Mouse (Mus musculus) telencephalon, adult 2 months (tissue): ENCODE measurements around the gene Lelp1.

Experiments used
- DNase-seq: peaks from one replicate; pipeline ENCODE4 v3.0.0-alpha.2; 2011; ENCODE audit warnings: low read depth, low spot score

Lelp1 gene

DNA sequence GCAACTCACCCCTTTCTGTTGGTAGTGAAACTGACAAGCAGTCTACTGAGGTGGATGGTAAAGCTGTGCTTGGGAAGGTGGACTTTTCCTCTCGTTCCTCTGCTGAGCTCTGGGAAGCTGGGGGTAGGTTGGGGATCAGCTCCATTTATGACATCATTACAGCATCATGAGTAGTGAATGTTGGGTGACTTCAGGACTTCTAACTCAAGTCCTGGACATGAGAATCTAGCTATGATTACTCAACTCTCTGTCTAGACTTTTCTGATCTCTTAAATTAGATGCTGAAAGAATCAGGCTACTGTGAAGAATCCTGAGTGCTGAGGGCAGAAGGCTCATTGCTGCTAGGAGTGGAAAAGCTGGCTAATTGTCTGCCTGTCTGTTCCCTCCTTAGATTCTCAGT, at the start of gene Lelp1:
TSS of gene Lelp1 (minus strand) at position 101 of the 400 bp plus-strand sequence.
- no peak for DNase-seq

DNA sequence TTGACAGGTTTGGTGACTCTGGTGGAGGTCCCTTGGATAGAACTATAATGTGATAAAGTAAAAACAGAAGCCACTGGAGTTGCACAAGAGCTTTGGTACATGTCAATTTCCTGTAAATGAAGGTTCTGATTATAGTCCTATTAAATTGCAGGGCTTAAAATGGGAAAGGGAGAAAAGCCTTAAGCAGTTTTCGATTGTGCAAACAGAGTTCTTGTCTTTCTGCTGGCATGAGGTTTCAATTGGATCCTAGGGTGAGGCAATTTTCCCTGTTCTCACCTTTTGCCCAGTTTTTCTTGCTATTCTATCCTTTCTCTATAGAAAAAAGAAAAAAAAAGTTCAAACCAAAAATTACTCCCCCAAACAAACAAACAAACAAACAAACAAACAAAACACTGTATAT, 34.3 kb upstream of the Lelp1 start:
- no peak for DNase-seq

GRCm38 (mm10) chr3:92169847-92170246, 27.3 kb upstream of the Lelp1 start:
- no peak for DNase-seq

DNA sequence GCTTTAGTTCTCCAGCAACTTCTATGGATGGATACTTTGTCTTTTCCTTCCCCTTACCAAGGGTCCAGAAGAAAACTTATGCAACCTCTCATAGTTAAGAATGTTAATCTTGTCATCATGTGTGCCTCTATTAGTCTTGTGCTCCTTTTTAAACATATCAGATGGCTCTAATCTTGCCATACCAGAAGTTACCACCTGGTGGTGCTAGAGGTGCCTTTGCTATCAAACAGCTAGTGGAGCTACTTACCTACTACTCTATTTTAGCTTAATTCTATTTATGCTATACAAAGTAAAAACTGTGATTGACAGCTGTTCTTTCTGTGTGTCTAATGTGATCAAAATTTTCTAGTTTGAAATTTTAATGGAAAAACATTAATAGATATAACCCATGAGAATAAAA, 10.8 kb upstream of the Lelp1 start:
- DNase-seq, result peak; percentile 34

DNA sequence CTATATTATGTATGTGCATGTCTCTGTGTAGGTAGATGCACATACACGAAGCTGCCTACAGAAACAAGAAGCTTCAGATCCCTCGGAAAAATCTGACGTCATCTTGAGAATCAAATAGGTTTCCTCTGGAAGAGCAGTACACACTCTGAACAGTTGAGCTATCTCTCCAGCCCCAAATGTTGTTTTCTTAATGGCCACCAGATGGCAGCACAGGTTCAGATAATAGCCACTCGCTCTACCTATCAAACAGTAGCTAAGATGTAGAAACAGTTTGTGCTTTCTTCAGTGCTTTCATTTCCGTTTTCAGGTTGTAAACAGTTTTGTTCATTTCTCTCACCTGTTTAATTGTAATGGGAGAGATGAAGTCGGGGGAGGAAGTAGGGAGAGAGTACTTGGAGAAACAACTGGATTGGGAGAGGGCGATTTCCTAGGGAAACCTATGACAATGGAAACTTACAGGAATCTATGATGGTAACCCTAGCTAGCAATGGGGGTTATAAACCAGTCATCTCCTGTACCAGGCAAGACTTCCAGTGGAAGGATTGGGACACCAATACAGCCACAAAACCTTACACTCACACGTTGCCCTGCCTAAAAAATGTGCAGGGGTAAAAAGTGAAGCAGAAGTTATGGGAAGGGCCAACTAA, 8.2 kb upstream of the Lelp1 start:
- DNase-seq, result peak; percentile 36

GRCm38 (mm10) chr3:92147913-92148312, 5.4 kb upstream of the Lelp1 start:
- no peak for DNase-seq

GRCm38 (mm10) chr3:92147420-92147819, 4.9 kb upstream of the Lelp1 start:
- no peak for DNase-seq

- no peak for DNase-seq
Measured at GRCm38 (mm10) chr3:92123847-92124246, 18.7 kb downstream of the Lelp1 start, which contains the start of gene Prr9. TSS of gene Prr9 (minus strand) at chr3:92123947.

- DNase-seq, result no peak
Measured at GRCm38 (mm10) chr3:92120902-92121301, 21.6 kb downstream of the Lelp1 start.

DNA sequence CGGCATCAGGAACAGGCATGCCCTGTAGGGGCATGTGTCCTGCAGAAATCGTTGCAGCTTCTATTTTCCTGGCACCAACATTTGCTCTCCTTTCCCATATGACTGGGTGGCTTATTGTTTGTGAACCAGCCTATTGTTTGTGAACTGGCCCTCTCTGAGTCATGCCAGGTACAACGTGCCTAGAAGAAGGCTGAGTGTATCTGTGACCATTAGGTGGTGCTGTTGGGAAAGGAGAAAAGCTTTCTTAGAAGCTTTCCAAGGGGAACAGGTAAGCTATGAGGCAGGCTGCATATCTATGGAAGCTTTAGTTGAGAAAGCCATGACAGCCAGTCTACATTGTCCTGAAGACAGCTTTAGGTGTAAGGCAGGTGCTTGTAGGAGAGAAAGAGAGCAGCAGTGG, 24.6 kb downstream of the Lelp1 start:
- DNase-seq, result peak; percentile 11

DNA sequence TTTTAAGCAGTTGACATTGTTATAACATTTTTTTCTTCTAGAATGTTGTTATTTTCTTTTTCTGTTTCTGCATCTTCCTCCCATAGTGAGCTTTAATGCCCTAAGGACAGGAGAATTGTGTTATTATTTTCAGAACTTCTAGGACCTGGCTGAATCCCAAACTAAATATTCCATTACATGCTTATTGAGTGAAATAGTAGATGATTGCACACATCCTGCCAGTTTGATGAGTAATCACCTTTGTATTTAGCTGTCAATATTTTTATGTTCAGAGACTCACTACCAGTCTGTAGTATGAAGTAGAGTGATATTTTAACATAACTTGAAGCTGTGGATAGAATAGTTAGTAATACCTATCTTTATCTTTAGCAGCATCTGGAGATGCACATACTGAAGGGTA, 31.0 kb downstream of the Lelp1 start:
- no peak for DNase-seq

- no peak for DNase-seq
Measured at GRCm38 (mm10) chr3:92110790-92111189, 31.8 kb downstream of the Lelp1 start.

DNA sequence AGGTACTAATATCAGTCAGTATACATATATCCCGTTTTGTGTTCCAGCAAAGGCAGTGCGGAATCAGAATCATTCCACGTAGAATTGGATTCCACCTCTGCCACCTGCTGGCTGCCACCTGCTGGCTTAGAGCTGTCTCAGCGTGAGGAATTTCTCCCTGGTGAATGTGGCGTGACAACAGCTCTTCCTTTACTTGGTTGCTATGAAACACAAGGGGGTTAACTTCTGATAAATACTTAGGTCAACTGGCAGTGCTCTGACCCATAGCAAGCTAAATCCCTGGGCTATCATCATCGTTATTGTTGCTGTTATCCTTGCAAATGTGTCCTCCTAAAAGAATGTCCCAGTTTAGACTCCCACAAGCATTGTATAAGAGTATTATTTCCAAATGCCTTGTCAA, 36.0 kb downstream of the Lelp1 start:
- peak; percentile 16 for DNase-seq
